Mouse (Mus musculus) C2C12 (cell line): ENCODE measurements around the gene Mc3r. TPM values are rescaled to one million over a fixed set of nuclear protein-coding genes. Genes with fewer than 3 reads are reported as not detected.

Experiments used
- H3K27me3 ChIP-seq: one replicate; pipeline ENCODE4 v1.6.1; 2011; ENCODE audit not compliant: control insufficient read depth, insufficient read depth, insufficient read length
- H3K36me3 ChIP-seq: one replicate; pipeline ENCODE4 v1.6.1; 2011; ENCODE audit not compliant: control insufficient read depth, insufficient read depth
- H3K4me3 ChIP-seq: one replicate; pipeline ENCODE4 v1.5.1; 2011; ENCODE audit warnings: mild to moderate bottlenecking, control low read depth; ENCODE audit not compliant: poor library complexity, insufficient read depth, severe bottlenecking
- H3K79me2 ChIP-seq: one replicate; pipeline ENCODE4 v1.6.1; 2011; ENCODE audit not compliant: control insufficient read depth, insufficient read depth
- H3K79me3 ChIP-seq: one replicate; pipeline ENCODE4 v1.6.1; 2011; ENCODE audit warnings: low read depth, control low read depth
- H3ac ChIP-seq: one replicate; pipeline ENCODE3; 2011; ENCODE audit warnings: low read depth; ENCODE audit not compliant: control insufficient read depth, insufficient read length
- CEBPB ChIP-seq: IDR thresholded peaks from one replicate; pipeline ENCODE4 v1.6.1; 2011; ENCODE audit warnings: low read depth, mild to moderate bottlenecking, control low read depth, moderate library complexity
- CTCF ChIP-seq: IDR thresholded peaks from one replicate; pipeline ENCODE4 v1.5.1; 2011; ENCODE audit not compliant: control insufficient read depth, insufficient read depth, insufficient read length
- FOSL1 ChIP-seq: IDR thresholded peaks from one replicate; pipeline ENCODE4 v1.8.0; 2011; ENCODE audit warnings: mild to moderate bottlenecking, low read length; ENCODE audit not compliant: poor library complexity, insufficient read depth, severe bottlenecking
- MAX ChIP-seq: IDR thresholded peaks from one replicate; pipeline ENCODE4 v1.6.1; 2011; ENCODE audit warnings: mild to moderate bottlenecking, control low read depth
- MYOD1 ChIP-seq: IDR thresholded peaks from one replicate; pipeline ENCODE4 v1.6.1; 2011; ENCODE audit warnings: low read depth; ENCODE audit not compliant: control insufficient read depth, insufficient read length
- MYOG ChIP-seq: IDR thresholded peaks from one replicate; pipeline ENCODE4 v1.6.1; 2011; ENCODE audit not compliant: control insufficient read depth, insufficient read length; ENCODE audit errors: extremely low read depth
- USF1 ChIP-seq: IDR thresholded peaks from one replicate; pipeline ENCODE4 v1.6.1; 2011; ENCODE audit warnings: low read depth, mild to moderate bottlenecking, control low read depth, moderate library complexity
- polyA plus RNA-seq: library from polyadenylated mRNA; unstranded; fragments of >200 nt; fragmentation: generic; extraction: Trizol; gene quantifications from one replicate; pipeline ENCODE4 v1.2.1, GENCODE M21; 2012; ENCODE audit warnings: missing spikeins

The Mc3r gene
- polyA plus RNA-seq, 1 experiment = 0.01 TPM

GRCm38 (mm10) chr2:172289632-172290031 is 41.3 kb downstream of the Mc3r start:
- Histone ChIP-seq H3K79me2 (no peaks in the 10 kb centered on the region), H3K79me3 (no peaks in the 10 kb centered on the region), H3K36me3 (no peaks in the 10 kb centered on the region), H3K4me3 (no peak overlapping the region), H3K27me3 (no peaks in the 10 kb centered on the region), H3ac (no peak overlapping the region)
- TF ChIP-seq FOSL1 (no peak), CEBPB (no peak), MAX (no peak)

DNA sequence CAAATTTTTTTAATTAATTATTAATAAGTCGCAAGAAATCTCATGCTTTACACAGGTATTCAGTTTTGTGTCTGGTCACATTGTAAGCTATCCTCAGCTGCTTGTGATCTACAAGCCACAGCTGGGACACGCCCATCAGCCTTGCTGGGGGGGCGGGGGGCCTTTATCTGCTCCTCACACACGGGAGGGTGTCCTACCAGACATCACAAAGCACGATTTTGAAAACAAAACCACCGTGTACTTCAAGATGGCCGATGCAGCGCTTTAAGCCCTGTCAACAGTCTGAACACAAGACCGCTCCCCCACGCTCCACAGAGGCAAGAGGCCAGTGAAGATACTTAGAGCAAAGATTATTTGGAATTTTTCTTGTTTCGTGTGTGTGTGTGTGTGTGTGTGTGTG is 42.2 kb downstream of the Mc3r start:
- Histone ChIP-seq H3K79me2 (no peaks in the 10 kb centered on the region), H3K27me3 (no peaks in the 10 kb centered on the region), H3K36me3 (no peaks in the 10 kb centered on the region), H3K4me3 (no peak overlapping the region), H3ac (no peak overlapping the region), H3K79me3 (no peaks in the 10 kb centered on the region)
- TF ChIP-seq MAX (no peak), CEBPB (no peak), FOSL1 (no peak), MYOD1 (no peak), CTCF (no peak), USF1 (no peak), MYOG (no peak)

GRCm38 (mm10) chr2:172291025-172291424 is 42.7 kb downstream of the Mc3r start:
- Histone ChIP-seq H3K36me3 (no peaks in the 10 kb centered on the region), H3K79me2 (no peaks in the 10 kb centered on the region), H3ac (no peak overlapping the region), H3K4me3 (no peak overlapping the region), H3K79me3 (no peaks in the 10 kb centered on the region), H3K27me3 (no peaks in the 10 kb centered on the region)
- no peak for TF ChIP-seq MYOG
- TF ChIP-seq CEBPB = no peak
- no peak for TF ChIP-seq USF1
- no peak for TF ChIP-seq CTCF
- no peak for TF ChIP-seq FOSL1
- no peak for TF ChIP-seq MYOD1
- no peak for TF ChIP-seq MAX

DNA sequence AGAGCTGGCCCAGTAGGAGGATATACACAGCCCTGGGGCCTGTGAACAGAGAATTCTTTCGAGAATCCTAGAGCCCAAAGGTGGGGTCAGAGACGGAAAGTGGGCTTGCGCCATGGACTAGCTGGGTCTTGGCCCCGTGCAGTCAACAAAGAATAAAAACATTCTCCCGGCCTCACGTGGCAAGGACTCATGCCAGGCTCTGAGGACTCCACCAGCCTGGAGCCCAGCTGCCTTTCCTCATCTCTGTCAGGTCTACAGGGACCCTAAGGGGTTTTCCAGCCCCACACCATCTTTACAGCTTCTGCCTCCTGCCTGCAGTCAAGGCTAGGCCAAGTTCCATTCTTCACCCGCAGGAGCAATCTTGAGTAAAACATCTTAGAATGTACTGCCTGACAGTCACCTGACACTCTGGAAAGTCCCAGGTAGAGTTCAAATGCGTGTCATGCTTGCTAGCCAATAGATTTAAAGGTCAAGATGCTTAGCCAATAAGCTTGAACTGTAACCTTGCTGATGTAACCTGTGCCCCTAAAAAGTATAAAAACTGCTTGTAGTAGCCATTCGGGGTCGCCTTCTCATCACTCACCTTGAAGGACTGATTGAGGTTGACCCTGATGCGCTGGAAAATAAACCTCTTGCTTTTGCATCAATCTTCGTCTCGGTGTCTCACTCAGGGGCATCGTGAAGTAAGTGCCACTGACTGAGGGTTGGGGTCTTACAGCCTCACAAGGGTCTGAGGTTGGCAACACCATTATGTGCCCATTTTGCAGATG is 43.6 kb downstream of the Mc3r start:
- no peak overlapping the region for H3K4me3 ChIP-seq
- no peaks in the 10 kb centered on the region for H3K79me2 ChIP-seq
- no peaks in the 10 kb centered on the region for H3K27me3 ChIP-seq
- no peak overlapping the region for H3ac ChIP-seq
- no peaks in the 10 kb centered on the region for H3K36me3 ChIP-seq
- TF ChIP-seq MYOD1 = no peak
- TF ChIP-seq CEBPB = no peak
- no peak for TF ChIP-seq USF1
- TF ChIP-seq MYOG = no peak
- TF ChIP-seq CTCF = no peak
- no peak for TF ChIP-seq FOSL1
- no peak for TF ChIP-seq MAX
- no peaks in the 10 kb centered on the region for H3K79me3 ChIP-seq

GRCm38 (mm10) chr2:172292525-172293405 is 44.5 kb downstream of the Mc3r start:
- Histone ChIP-seq H3K79me2 (no peaks in the 10 kb centered on the region), H3ac (no peak overlapping the region), H3K36me3 (no peaks in the 10 kb centered on the region), H3K4me3 (no peak overlapping the region), H3K27me3 (no peaks in the 10 kb centered on the region), H3K79me3 (no peaks in the 10 kb centered on the region)
- TF ChIP-seq CTCF = no peak
- no peak for TF ChIP-seq MYOD1
- no peak for TF ChIP-seq MYOG
- TF ChIP-seq MAX = no peak
- TF ChIP-seq CEBPB = no peak
- no peak for TF ChIP-seq FOSL1
- TF ChIP-seq USF1 = no peak
